Mouse (Mus musculus) hindbrain, postnatal 0 days (tissue): Measurements from ENCODE around the gene Slit2. TPM values are rescaled to one million over a fixed set of nuclear protein-coding genes. Genes with fewer than 3 reads are reported as not detected.

Source experiments
- ATAC-seq: fragments of 200-750 bp; cut with Nextera tagmentation; 2 replicates; pipeline ENCODE4 v1.8.0; 2017; ENCODE audit warnings: mild to moderate bottlenecking, moderate TSS enrichment, moderate library complexity
- DNase-seq: peaks from one replicate; pipeline ENCODE4 v3.0.0-alpha.2; 2015; ENCODE audit warnings: low spot score
- H3K27ac ChIP-seq: fragments of 300-500 bp; sonication (generic); 2 replicates; pipeline ENCODE4 v1.5.1; 2014; ENCODE audit warnings: mild to moderate bottlenecking
- H3K27me3 ChIP-seq: fragments of 300-500 bp; sonication (generic); 2 replicates; pipeline ENCODE4 v1.6.1; 2014; ENCODE audit warnings: low read length, mixed read lengths; ENCODE audit not compliant: insufficient read depth
- H3K36me3 ChIP-seq: fragments of 300-500 bp; sonication (generic); 2 replicates; pipeline ENCODE4 v1.6.1; 2014; ENCODE audit warnings: low read length, mixed read lengths; ENCODE audit not compliant: insufficient read depth
- H3K4me1 ChIP-seq: fragments of 300-500 bp; sonication (generic); 2 replicates; pipeline ENCODE4 v1.6.1; 2014; ENCODE audit warnings: antibody characterized with exemption, low read length, mixed read lengths; ENCODE audit not compliant: insufficient read depth
- H3K4me2 ChIP-seq: fragments of 300-500 bp; sonication (generic); 2 replicates; pipeline ENCODE4 v1.6.1; 2014; ENCODE audit warnings: low read depth, mild to moderate bottlenecking, low read length, moderate library complexity, mixed read lengths
- H3K4me3 ChIP-seq: fragments of 300-500 bp; sonication (generic); 2 replicates; pipeline ENCODE4 v1.5.1; 2014; ENCODE audit warnings: low read length
- H3K9ac ChIP-seq: fragments of 300-500 bp; sonication (generic); replicated peaks from 2 replicates; pipeline ENCODE4 v1.6.1; 2014; ENCODE audit warnings: mild to moderate bottlenecking, low read length, moderate library complexity, mixed read lengths
- H3K9me3 ChIP-seq: fragments of 300-500 bp; sonication (generic); 2 replicates; pipeline ENCODE4 v1.6.1; 2016; ENCODE audit warnings: low read length, mixed read lengths
- CTCF ChIP-seq: IDR thresholded peaks from 2 replicates; pipeline ENCODE4 v1.5.1; 2016; ENCODE audit warnings: antibody characterized with exemption, control low read depth, low read depth
- WGBS: fragments of 180-500 bp; shearing (Covaris S2); extraction: QIAGEN DNeasy Blood & Tissue Kit; methylation state at CpG from one replicate; pipeline ENCODE4 v1.1.7; 2014; 5-methylcytosine and 5-hydroxymethylcytosine counted together
- polyA plus RNA-seq: library from polyadenylated mRNA; unstranded; fragments of >200 nt; fragmentation: Nextera tagmentation; extraction: Ambion mirVana; gene quantifications from 2 replicates; pipeline ENCODE4 v1.2.1, GENCODE M21; 2015
- total RNA-seq: library from RNA; depleted of rRNA; stranded (reverse); fragments of >200 nt; gene quantifications from 2 replicates; pipeline ENCODE4 v1.2.3, GENCODE M21; 2014

Slit2 gene
- total and polyA plus RNA-seq, 2 experiments from 2014 or later = 10.5 to 35.7 TPM

GRCm38 (mm10) chr5:47981951-47982350 lies 987 bp upstream of the Slit2 start:
- H3K27ac ChIP-seq = no peak overlapping the region
- no peak for DNase-seq
- no peak for TF ChIP-seq CTCF
- no peaks in the 10 kb centered on the region for H3K36me3 ChIP-seq
- no peak overlapping the region for H3K4me3 ChIP-seq
- no peaks in the 10 kb centered on the region for H3K9me3 ChIP-seq
- no peak overlapping the region for H3K9ac ChIP-seq
- H3K4me2 ChIP-seq = peak overlapping the region; percentile 96; the same call in 1 of the 2 replicates
- H3K27me3 ChIP-seq = no peaks in the 10 kb centered on the region
- 0 out of 2 replicates have a peak, but pooled peaks cover 4% of the 10 kb centered on the region for H3K4me1 ChIP-seq
- 62% methylated on average over 8 of the region's 8 CpGs for WGBS
- ATAC-seq = no peak

GRCm38 (mm10) chr5:47983746-47984583 lies 1.0 kb downstream of the Slit2 start:
- H3K4me2 ChIP-seq = peak overlapping the region; percentile 96
- ATAC-seq (peak; percentile 50), DNase-seq (peak; percentile 28)
- peak overlapping the region; percentile 53 for H3K4me3 ChIP-seq
- no peak for TF ChIP-seq CTCF
- 0 out of 2 replicates have a peak, but pooled peaks cover 4% of the 10 kb centered on the region for H3K4me1 ChIP-seq
- no peak overlapping the region for H3K27ac ChIP-seq
- H3K36me3 ChIP-seq = no peaks in the 10 kb centered on the region
- peak overlapping the region; percentile 51 for H3K9ac ChIP-seq
- WGBS = under 1% methylated on average over 36 of the region's 38 CpGs
- no peaks in the 10 kb centered on the region for H3K9me3 ChIP-seq
- no peaks in the 10 kb centered on the region for H3K27me3 ChIP-seq

GRCm38 (mm10) chr5:47984584-47985197 lies 1.8 kb downstream of the Slit2 start:
- 0 out of 2 replicates have a peak overlapping the region, but pooled peaks have one; percentile 32 for H3K27ac ChIP-seq
- ATAC-seq (peak; percentile 30), DNase-seq (peak; percentile 23)
- no peaks in the 10 kb centered on the region for H3K9me3 ChIP-seq
- no peaks in the 10 kb centered on the region for H3K36me3 ChIP-seq
- peak overlapping the region; percentile 53 for H3K4me3 ChIP-seq
- H3K4me2 ChIP-seq = peak overlapping the region; percentile 96
- no peak for TF ChIP-seq CTCF
- H3K27me3 ChIP-seq = no peaks in the 10 kb centered on the region
- 0 out of 2 replicates have a peak, but pooled peaks cover 4% of the 10 kb centered on the region for H3K4me1 ChIP-seq
- 2% methylated on average over 23 of the region's 23 CpGs for WGBS
- H3K9ac ChIP-seq = peak overlapping the region; percentile 51

- ATAC-seq = peak; percentile 35
- WGBS = 1% methylated on average over 13 of the region's 13 CpGs
- H3K36me3 ChIP-seq = no peaks in the 10 kb centered on the region
- no peaks in the 10 kb centered on the region for H3K27me3 ChIP-seq
- 0 out of 2 replicates have a peak, but pooled peaks cover 4% of the 10 kb centered on the region for H3K4me1 ChIP-seq
- H3K9me3 ChIP-seq = no peaks in the 10 kb centered on the region
- peak overlapping the region; percentile 53 for H3K4me3 ChIP-seq
- 0 out of 2 replicates have a peak overlapping the region, but pooled peaks have one; percentile 32 for H3K27ac ChIP-seq
- H3K4me2 ChIP-seq = peak overlapping the region; percentile 96
- DNase-seq = peak; percentile 28
- no peak for TF ChIP-seq CTCF
- peak overlapping the region; percentile 51 for H3K9ac ChIP-seq
Observed at GRCm38 (mm10) chr5:47985198-47985631, 2.3 kb downstream of the Slit2 start.

GRCm38 (mm10) chr5:47985901-47986670 lies 3.1 kb downstream of the Slit2 start:
- ATAC-seq = peak; percentile 60
- Histone ChIP-seq H3K9me3 (no peaks in the 10 kb centered on the region), H3K36me3 (no peaks in the 10 kb centered on the region), H3K4me2 (peak overlapping the region; percentile 96), H3K4me1 (0 out of 2 replicates have a peak, but pooled peaks cover 4% of the 10 kb centered on the region), H3K27me3 (no peaks in the 10 kb centered on the region), H3K9ac (peak overlapping the region; percentile 51), H3K27ac (peak overlapping the region; percentile 32; the same call in 1 of the 2 replicates), H3K4me3 (peak overlapping the region; percentile 53)
- under 1% methylated on average over 48 of the region's 48 CpGs for WGBS
- TF ChIP-seq CTCF = no peak
- DNase-seq = peak; percentile 57

- DNase-seq = no peak
- no peak for TF ChIP-seq CTCF
- ATAC-seq = no peak
- H3K9ac ChIP-seq = no peak overlapping the region
- no peaks in the 10 kb centered on the region for H3K4me1 ChIP-seq
- no peak overlapping the region for H3K4me3 ChIP-seq
- 68% methylated on average over 4 of the region's 4 CpGs for WGBS
- no peaks in the 10 kb centered on the region for H3K9me3 ChIP-seq
- H3K4me2 ChIP-seq = no peak overlapping the region
- no peak overlapping the region for H3K27ac ChIP-seq
- no peaks in the 10 kb centered on the region for H3K27me3 ChIP-seq
- H3K36me3 ChIP-seq = no peaks in the 10 kb centered on the region
Observed at GRCm38 (mm10) chr5:47990926-47991325, 8.0 kb downstream of the Slit2 start.
